Mouse (Mus musculus) lung, postnatal 0 days (tissue): ENCODE data around the gene Stmn1. TPM values are rescaled to one million over a fixed set of nuclear protein-coding genes. Genes with fewer than 3 reads are reported as not detected.

ENCODE experiments used
- ATAC-seq: fragments of 200-750 bp; cut with Nextera tagmentation; 2 replicates; pipeline ENCODE4 v1.8.0; 2017; ENCODE audit warnings: moderate library complexity
- DNase-seq: peaks from one replicate; pipeline ENCODE4 v3.0.0-alpha.2; 2016; ENCODE audit warnings: low spot score
- H3K27ac ChIP-seq: fragments of 300-500 bp; sonication (generic); 2 replicates; pipeline ENCODE4 v1.5.1; 2014; ENCODE audit warnings: antibody characterized with exemption, mild to moderate bottlenecking, low read length, mixed read lengths
- H3K27me3 ChIP-seq: fragments of 300-500 bp; sonication (generic); replicated peaks from 2 replicates; pipeline ENCODE4 v1.6.1; 2014; ENCODE audit warnings: low read length, mixed read lengths; ENCODE audit not compliant: insufficient read depth
- H3K36me3 ChIP-seq: fragments of 300-500 bp; sonication (generic); 2 replicates; pipeline ENCODE4 v1.6.1; 2014; ENCODE audit warnings: low read length, mixed read lengths; ENCODE audit not compliant: insufficient read depth
- H3K4me1 ChIP-seq: fragments of 300-500 bp; sonication (generic); 2 replicates; pipeline ENCODE4 v1.6.1; 2014; ENCODE audit warnings: antibody characterized with exemption, low read depth, low read length, mixed read lengths; ENCODE audit not compliant: insufficient read depth
- H3K4me2 ChIP-seq: fragments of 300-500 bp; sonication (generic); replicated peaks from 2 replicates; pipeline ENCODE4 v1.6.1; 2014; ENCODE audit warnings: low read depth, mild to moderate bottlenecking, low read length, moderate library complexity, mixed read lengths
- H3K4me3 ChIP-seq: fragments of 300-500 bp; sonication (generic); 2 replicates; pipeline ENCODE4 v1.5.1; 2014; ENCODE audit warnings: low read depth, low read length
- H3K9ac ChIP-seq: fragments of 300-500 bp; sonication (generic); replicated peaks from 2 replicates; pipeline ENCODE4 v1.6.1; 2014; ENCODE audit warnings: low read depth, mild to moderate bottlenecking
- H3K9me3 ChIP-seq: fragments of 300-500 bp; sonication (generic); 2 replicates; pipeline ENCODE4 v1.6.1; 2016; ENCODE audit warnings: low read length, mixed read lengths
- CTCF ChIP-seq: IDR thresholded peaks from 2 replicates; pipeline ENCODE4 v1.5.1; 2016; ENCODE audit warnings: antibody characterized with exemption, mild to moderate bottlenecking
- EP300 ChIP-seq: IDR thresholded peaks from 2 replicates; pipeline ENCODE4 v1.6.1; 2016; ENCODE audit warnings: antibody characterized with exemption, mild to moderate bottlenecking, control low read depth
- WGBS: fragments of 180-500 bp; shearing (Covaris S2); extraction: QIAGEN DNeasy Blood & Tissue Kit; methylation state at CpG from one replicate; pipeline ENCODE4 v1.1.7; 2014; 5-methylcytosine and 5-hydroxymethylcytosine counted together
- polyA plus RNA-seq: library from polyadenylated mRNA; unstranded; fragments of >200 nt; fragmentation: Nextera tagmentation; extraction: Ambion mirVana; gene quantifications from 2 replicates; pipeline ENCODE4 v1.2.1, GENCODE M21; 2015

The Stmn1 gene
- polyA plus RNA-seq, 1 experiment from 2014 or later, result 260 TPM

DNA sequence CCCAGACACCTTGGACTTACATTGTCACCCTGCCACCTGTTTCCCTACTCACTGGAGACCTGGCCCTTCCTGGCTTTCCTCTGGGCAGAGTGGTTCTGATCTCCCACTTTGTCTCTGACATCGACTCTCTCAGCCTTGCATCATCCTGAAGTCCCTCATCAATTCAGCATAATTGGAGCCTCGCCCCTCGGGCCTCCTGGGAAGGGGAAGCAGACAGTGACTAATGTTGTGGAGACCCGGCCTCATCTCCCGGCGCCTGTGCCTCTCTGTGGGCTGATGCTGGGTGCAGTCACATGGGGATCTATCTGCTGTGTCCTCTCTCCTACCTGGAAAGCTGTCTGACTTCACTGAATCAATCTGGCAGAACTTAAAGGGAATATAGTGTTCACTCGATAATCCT is 31.9 kb upstream of the Stmn1 start:
- Histone ChIP-seq H3K36me3 (no peaks in the 10 kb centered on the region), H3K27me3 (no peaks in the 10 kb centered on the region), H3K4me2 (no peak overlapping the region), H3K4me1 (no peaks in the 10 kb centered on the region), H3K4me3 (no peak overlapping the region), H3K27ac (no peak overlapping the region), H3K9ac (no peak overlapping the region), H3K9me3 (no peaks in the 10 kb centered on the region)
- DNase-seq, result no peak
- WGBS, result 49% methylated on average over 7 of the region's 7 CpGs
- no peak for TF ChIP-seq CTCF
- TF ChIP-seq EP300, result no peak
- ATAC-seq, result no peak

DNA sequence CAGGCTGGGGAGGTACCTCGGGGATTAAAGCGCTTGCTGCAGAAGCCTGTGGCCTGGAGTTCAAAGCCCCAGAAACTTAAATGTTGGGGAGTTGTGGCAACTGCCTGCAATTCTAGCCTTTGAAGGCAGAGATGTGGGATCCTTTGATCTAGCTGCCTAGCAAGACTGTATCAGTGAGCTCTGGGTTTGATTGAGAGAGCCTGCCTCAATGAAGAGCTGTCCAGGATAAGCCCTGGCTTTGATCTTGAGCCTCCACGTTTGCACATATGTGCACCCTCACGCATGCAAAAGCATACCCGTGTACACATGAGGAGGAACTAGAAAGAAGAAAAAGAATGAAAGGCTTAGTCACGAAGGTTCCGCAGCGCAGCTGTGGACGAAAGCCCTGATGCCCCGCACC is 31.5 kb upstream of the Stmn1 start:
- no peak for TF ChIP-seq EP300
- Histone ChIP-seq H3K4me2 (no peak overlapping the region), H3K4me3 (no peak overlapping the region), H3K9ac (no peak overlapping the region), H3K4me1 (no peaks in the 10 kb centered on the region), H3K9me3 (no peaks in the 10 kb centered on the region), H3K27me3 (no peaks in the 10 kb centered on the region), H3K36me3 (no peaks in the 10 kb centered on the region), H3K27ac (no peak overlapping the region)
- WGBS, result 65% methylated on average over 10 of the region's 10 CpGs
- no peak for DNase-seq
- no peak for ATAC-seq

DNA sequence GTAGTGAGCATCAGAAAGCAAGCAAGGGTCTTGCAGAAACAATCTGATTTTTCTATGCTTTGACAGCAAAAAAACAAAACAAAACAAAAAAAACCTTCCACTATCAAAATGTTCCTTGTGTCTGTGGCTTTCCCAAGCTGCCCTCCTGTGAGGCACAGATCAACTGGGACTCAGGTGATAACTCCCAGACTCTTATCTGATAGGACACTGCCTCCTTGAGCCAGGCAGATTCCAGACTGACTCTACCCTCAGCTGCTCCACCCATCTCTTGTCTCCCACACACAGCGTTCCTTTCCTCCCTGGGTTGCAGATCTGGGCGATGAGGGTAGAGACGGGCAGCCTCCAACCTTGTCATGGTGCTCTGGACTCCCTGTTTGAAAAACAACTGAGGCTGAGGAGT is 29.0 kb upstream of the Stmn1 start:
- no peak for DNase-seq
- H3K4me1 ChIP-seq, result no peaks in the 10 kb centered on the region
- H3K36me3 ChIP-seq, result no peaks in the 10 kb centered on the region
- H3K27me3 ChIP-seq, result no peaks in the 10 kb centered on the region
- no peak overlapping the region for H3K27ac ChIP-seq
- no peak overlapping the region for H3K4me2 ChIP-seq
- ATAC-seq, result no peak
- no peaks in the 10 kb centered on the region for H3K9me3 ChIP-seq
- no peak overlapping the region for H3K9ac ChIP-seq
- WGBS, result 59% methylated on average over 3 of the region's 3 CpGs
- H3K4me3 ChIP-seq, result no peak overlapping the region
- TF ChIP-seq CTCF (no peak), EP300 (no peak)

DNA sequence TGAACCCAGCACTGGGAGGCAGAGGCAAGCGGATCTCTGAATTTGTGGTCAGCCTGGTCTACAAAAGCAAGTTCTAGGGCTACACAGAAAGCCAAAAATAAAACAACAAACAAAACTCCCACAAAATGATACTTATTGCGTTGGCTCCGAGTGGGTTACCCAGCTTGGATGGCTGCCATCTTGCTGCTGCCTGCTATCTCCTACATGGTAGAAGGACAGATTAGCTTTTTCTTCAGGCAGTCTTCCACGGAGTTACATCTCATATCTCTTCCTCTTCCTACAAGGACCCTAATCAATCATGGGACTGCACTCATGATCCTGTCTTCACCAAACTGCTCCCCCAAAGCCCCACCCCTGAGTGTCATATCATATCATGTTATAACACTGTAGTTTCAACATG is 28.2 kb upstream of the Stmn1 start:
- 66% methylated on average over 4 of the region's 4 CpGs for WGBS
- no peak overlapping the region for H3K27ac ChIP-seq
- DNase-seq, result no peak
- no peak overlapping the region for H3K4me3 ChIP-seq
- no peaks in the 10 kb centered on the region for H3K36me3 ChIP-seq
- no peaks in the 10 kb centered on the region for H3K9me3 ChIP-seq
- ATAC-seq, result no peak
- H3K27me3 ChIP-seq, result no peaks in the 10 kb centered on the region
- no peaks in the 10 kb centered on the region for H3K4me1 ChIP-seq
- H3K4me2 ChIP-seq, result no peak overlapping the region
- no peak for TF ChIP-seq CTCF
- no peak for TF ChIP-seq EP300
- no peak overlapping the region for H3K9ac ChIP-seq

DNA sequence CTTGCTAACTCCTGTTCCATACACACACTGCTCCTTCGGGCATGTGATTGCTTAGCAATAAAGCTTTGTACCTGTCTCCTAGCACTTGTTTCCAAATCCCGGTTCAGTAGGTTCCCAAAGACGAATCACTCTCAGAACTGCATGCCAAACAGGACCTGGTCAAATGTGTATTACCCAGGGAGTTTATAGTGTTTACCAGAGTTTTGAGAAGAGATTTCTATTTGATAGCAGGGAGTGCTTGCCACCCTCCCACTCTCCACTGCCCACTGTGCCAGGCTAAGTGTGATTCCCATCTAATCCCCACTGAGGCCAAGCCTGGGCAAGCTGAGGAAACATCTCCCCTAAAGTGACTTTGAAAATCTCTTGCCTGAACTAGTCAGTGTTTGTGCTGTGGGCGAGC is 25.9 kb upstream of the Stmn1 start:
- no peak overlapping the region for H3K4me2 ChIP-seq
- no peak overlapping the region for H3K27ac ChIP-seq
- TF ChIP-seq EP300, result no peak
- TF ChIP-seq CTCF, result no peak
- WGBS, result 86% methylated on average over 4 of the region's 4 CpGs
- no peak overlapping the region for H3K9ac ChIP-seq
- H3K36me3 ChIP-seq, result no peaks in the 10 kb centered on the region
- H3K4me1 ChIP-seq, result no peaks in the 10 kb centered on the region
- no peak overlapping the region for H3K4me3 ChIP-seq
- H3K9me3 ChIP-seq, result no peaks in the 10 kb centered on the region
- ATAC-seq (no peak), DNase-seq (no peak)
- no peaks in the 10 kb centered on the region for H3K27me3 ChIP-seq

DNA sequence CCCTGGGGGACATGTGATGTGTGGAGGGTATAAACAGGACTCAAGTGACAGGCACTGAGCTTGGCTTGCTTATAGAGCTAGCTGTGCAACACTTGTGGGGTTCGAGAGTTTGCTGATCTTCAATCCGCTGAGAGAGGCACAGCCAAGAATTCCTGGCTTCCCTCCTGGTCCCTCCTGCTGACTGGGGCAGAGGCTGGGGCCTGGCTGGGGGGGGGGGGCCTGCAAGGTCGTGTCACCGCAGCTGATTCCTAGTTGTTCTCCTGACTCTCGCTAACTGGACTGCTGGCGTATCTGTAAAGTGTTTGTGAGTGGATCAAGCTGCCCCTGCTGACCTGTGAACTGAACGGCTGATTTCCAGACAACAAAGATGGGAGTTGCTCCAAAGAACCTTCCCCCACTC is 24.5 kb upstream of the Stmn1 start:
- no peak overlapping the region for H3K27ac ChIP-seq
- no peak overlapping the region for H3K4me2 ChIP-seq
- ATAC-seq (peak; percentile 54), DNase-seq (peak; percentile 27)
- H3K4me1 ChIP-seq, result no peaks in the 10 kb centered on the region
- no peaks in the 10 kb centered on the region for H3K27me3 ChIP-seq
- WGBS, result 33% methylated on average over 7 of the region's 7 CpGs
- TF ChIP-seq EP300 (no peak), CTCF (no peak)
- H3K9ac ChIP-seq, result no peak overlapping the region
- H3K9me3 ChIP-seq, result no peaks in the 10 kb centered on the region
- no peak overlapping the region for H3K4me3 ChIP-seq
- no peaks in the 10 kb centered on the region for H3K36me3 ChIP-seq

DNA sequence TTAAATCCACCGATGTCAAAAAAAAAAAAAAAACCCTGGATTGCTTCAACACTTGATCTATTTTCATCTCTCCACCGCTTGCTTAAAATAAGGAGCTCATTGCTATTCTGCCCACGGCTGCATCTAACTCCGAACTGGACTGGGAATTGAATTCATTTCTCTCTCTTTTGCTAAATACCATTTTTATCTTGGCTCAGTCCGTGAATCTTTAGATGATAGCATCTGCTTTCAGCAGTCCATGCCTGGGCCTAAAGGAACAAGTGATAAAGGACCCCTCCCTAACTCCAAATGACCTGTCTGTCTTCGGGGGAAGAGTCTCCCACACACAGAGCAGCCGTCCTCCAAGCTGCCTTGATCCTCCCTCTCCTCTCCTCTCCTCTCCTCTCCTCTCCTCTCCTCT is 23.2 kb upstream of the Stmn1 start:
- Histone ChIP-seq H3K9ac (no peak overlapping the region), H3K36me3 (no peaks in the 10 kb centered on the region), H3K9me3 (no peaks in the 10 kb centered on the region), H3K4me2 (no peak overlapping the region), H3K27me3 (no peaks in the 10 kb centered on the region), H3K27ac (no peak overlapping the region), H3K4me1 (no peaks in the 10 kb centered on the region), H3K4me3 (no peak overlapping the region)
- DNase-seq (no peak), ATAC-seq (no peak)
- WGBS, result 44% methylated on average over 7 of the region's 7 CpGs
- TF ChIP-seq CTCF (no peak), EP300 (no peak)
